Mouse (Mus musculus): ENCODE data around the gene Ep400.

Ep400 gene

DNA sequence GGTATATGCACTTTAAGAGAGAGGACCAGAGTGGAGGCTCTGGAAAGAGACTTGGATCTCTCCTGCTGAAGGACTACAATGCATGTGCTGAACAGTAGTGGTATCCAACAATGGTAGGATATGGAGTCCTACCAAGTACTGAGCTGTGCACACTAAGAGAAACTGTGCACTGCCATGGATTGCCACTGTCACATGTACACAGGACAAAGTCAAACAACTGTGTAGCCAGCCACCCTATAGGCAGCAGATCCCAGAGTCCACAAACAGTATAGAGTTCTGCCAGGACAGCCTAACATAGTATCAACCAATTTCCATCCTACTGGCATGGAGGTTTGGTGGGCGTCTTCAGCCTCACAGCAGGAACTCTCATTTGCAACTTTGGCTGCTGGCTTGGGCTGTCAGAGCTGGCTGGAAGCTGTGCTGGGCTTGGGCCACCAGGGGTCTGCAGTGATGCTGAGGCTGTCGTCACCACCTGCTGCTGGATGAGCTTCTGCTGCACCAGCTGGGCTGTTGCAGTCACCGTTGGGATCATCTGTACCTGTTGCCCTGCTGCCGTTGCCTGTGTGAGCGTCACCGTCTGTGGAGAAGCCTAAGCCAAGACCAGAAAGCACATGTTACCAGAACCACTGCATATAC, 104.9 kb downstream of the Ep400 start:
- no peak for DNase-seq (ENCODE audit: low spot score)

- peak; percentile 12 for DNase-seq (ENCODE audit: low spot score)
These were observed 105.7 kb downstream of the Ep400 start for GRCm38 (mm10) chr5:110664750-110665269.

DNA sequence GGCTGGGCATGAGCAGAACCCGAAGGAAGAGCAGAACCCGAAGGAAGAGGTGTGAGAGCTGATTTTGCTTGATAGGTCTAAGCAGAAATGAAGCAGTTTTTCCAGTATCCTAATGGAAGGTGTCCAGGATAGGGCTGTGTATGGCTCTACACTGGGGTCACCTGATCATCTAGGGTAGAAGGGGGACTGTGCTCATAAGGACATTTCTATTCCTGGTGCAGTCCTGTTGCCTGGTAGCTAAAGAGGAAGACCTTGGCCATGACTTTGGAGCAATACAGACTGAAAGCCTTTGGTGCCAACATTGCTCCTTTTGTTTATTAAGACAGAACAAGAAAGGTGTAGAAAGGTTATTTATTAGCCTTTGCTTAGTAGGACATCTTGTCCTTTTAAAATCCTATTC, 106.5 kb downstream of the Ep400 start:
- no peak for DNase-seq (ENCODE audit: low spot score)

DNA sequence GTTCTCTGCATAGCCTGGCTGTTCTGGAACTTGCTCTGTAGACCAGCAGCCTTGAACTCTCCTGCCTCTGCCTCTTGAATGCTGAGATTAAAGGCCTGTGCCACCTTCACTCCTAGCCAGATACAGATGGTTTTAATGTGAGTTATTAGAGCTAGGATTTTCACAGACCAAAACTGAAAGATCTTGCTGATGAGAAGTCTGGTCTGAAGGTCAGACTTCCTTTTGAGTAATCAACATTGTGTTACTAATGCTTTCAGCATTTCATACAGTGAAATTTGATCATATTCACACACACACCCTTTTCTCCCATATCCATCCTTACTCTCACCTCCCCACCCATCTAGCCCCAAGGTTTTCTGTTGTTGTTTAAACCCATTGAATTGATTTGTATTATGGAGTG, 110.8 kb downstream of the Ep400 start:
- DNase-seq (ENCODE audit: low spot score), result no peak

DNA sequence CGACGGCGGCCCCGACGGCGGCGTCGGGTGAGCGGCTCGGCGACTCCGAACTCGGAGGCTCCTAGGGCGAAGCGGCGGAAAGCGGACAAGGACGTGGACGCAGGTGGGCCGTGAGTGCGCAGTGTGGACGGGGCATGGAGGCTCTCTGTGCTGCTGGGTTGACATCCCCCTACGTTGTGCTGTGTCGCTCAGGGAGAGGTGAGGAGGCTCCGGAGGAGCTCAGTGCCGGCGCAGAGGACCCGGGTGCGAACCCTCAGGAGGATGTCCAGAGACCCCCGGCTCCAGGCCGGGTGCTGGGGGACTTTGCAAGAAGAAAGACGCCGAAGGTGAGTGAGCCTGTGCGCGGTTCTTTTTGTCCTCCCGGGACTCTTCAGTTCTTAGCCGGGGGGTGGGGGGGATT, 116.8 kb downstream of the Ep400 start:
- DNase-seq (ENCODE audit: low spot score), result no peak

- peak; percentile 91 for DNase-seq (ENCODE audit: low spot score)
These were observed 117.5 kb downstream of the Ep400 start, which contains the start of the genes Noc4l and Ddx51 for GRCm38 (mm10) chr5:110652719-110653648. Gene Noc4l, minus strand, starts transcription at chr5:110653417. Gene Ddx51, plus strand, starts transcription at chr5:110653451.

GRCm38 (mm10) chr5:110646377-110646776, 124.1 kb downstream of the Ep400 start:
- no peak for DNase-seq (ENCODE audit: low spot score)

- DNase-seq (ENCODE audit: low spot score), result peak; percentile 41
These were observed 131.1 kb downstream of the Ep400 start for GRCm38 (mm10) chr5:110639459-110639858.

DNA sequence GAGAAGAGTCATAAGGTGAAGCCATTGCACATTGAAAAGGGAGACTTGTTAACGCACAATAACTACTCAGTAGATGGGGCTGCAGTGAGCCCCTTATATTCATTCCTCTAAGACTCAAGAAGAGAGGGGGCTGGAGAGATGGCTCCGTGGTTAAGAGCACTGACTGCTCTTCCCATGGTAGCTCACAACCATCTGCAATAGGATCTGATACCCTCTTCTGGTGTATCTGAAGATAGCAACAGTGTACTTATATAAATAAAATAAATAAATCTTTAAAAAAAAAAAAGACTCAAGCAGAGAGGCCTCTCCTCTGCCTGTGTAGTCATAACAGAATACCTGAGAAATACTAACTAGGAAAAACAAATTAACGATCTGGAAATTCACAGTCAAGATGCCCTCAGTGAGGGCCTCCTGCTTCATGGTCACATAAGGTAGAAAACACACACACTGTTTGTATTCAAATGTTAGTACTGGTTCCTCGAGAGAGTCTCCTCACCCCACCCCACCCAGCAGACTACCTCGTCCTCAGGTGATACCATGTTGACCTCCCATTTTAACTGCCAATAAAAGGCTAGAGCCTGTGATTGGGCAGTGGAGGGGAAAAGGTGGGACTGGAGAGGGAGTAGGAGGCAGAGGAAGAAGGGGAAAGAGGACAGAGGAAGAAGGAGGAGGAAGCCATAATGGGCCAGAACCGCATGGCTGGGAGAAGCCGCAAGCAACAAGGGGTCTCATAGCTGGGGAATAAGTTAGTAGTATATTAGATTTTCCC, 132.0 kb downstream of the Ep400 start:
- DNase-seq (ENCODE audit: low spot score), result no peak

- no peak for DNase-seq (ENCODE audit: low spot score)
These were observed 134.4 kb downstream of the Ep400 start for GRCm38 (mm10) chr5:110635951-110636707.

- DNase-seq (ENCODE audit: low spot score), result no peak
These were observed 140.9 kb downstream of the Ep400 start for GRCm38 (mm10) chr5:110629525-110630120.

- no peak for DNase-seq (ENCODE audit: low spot score)
These were observed 142.4 kb downstream of the Ep400 start for GRCm38 (mm10) chr5:110628156-110628555.

DNA sequence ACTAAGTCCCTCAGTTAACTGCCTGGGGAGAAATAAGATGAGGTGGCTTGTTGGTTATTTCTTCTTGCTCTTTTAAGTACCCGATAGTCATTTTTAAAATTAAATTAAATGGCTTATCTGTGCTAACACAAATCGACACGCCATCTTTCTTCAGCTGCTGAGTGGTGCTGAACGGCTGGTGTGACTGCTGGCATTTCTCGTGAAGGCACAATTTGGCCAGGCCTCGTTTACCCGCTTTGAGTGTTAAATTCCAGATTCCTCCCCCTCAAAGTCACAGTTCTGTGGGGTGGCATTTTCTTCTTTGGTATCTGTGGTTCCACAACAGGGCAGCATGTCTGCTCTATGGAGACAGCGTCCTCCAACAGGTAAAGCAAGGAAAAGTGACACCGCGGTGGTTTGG, 143.2 kb downstream of the Ep400 start:
- no peak for DNase-seq (ENCODE audit: low spot score)

DNA sequence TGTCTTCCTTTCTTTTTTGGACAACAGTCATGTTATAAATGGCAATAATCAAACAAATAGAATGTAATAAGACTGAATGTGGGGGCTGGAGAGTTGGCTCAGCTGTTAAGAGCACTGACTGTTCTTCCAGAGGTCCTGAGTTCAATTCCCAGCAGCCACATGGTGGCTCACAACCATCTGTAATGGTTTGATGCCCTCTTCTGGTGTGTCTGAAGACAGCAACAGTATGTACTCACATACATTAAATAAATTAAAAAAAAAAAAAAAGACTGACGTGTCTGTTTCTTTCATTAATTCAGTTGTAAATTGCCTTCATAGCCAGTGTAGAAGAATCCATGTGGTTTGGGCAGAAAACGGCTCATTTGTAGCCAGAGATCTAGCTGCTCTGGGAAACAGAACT, 146.2 kb downstream of the Ep400 start:
- DNase-seq (ENCODE audit: low spot score), result no peak

- DNase-seq (ENCODE audit: low spot score), result no peak
These were observed 151.3 kb downstream of the Ep400 start for GRCm38 (mm10) chr5:110619226-110619625.

All from yolk sac, embryonic 10.5 days (tissue).